Mouse (Mus musculus) myocyte (in vitro differentiated cells): ENCODE measurements around the gene Tfap4. TPM values are rescaled to one million over a fixed set of nuclear protein-coding genes. Genes with fewer than 3 reads are reported as not detected.

Source experiments
- H3K27me3 ChIP-seq: one replicate; pipeline ENCODE4 v1.6.1; 2011; ENCODE audit not compliant: control insufficient read depth, insufficient read depth, insufficient read length
- H3K36me3 ChIP-seq: one replicate; pipeline ENCODE4 v1.6.1; 2011; ENCODE audit not compliant: control insufficient read depth, insufficient read depth
- H3K4me2 ChIP-seq: one replicate; pipeline ENCODE4 v1.6.1; 2011; ENCODE audit warnings: low read depth, control low read depth
- H3K4me3 ChIP-seq: one replicate; pipeline ENCODE4 v1.5.1; 2011; ENCODE audit warnings: mild to moderate bottlenecking, control low read depth, moderate library complexity
- H3K79me2 ChIP-seq: one replicate; pipeline ENCODE4 v1.6.1; 2011; ENCODE audit not compliant: control insufficient read depth, insufficient read depth
- H3ac ChIP-seq: one replicate; pipeline ENCODE4 v1.6.1; 2011; ENCODE audit not compliant: control insufficient read depth, insufficient read length
- CEBPB ChIP-seq: IDR thresholded peaks from 2 replicates; pipeline ENCODE4 v1.6.1; 2011; ENCODE audit warnings: mild to moderate bottlenecking, moderate library complexity; ENCODE audit not compliant: poor library complexity, insufficient read depth, severe bottlenecking
- E2F4 ChIP-seq: IDR thresholded peaks from one replicate; pipeline ENCODE4 v1.6.1; 2011; ENCODE audit warnings: mild to moderate bottlenecking, control low read depth, moderate library complexity; ENCODE audit not compliant: insufficient read depth
- MAX ChIP-seq: IDR thresholded peaks from one replicate; pipeline ENCODE4 v1.6.1; 2011; ENCODE audit warnings: low read depth, mild to moderate bottlenecking, control low read depth
- MYOD1 ChIP-seq, 3 experiments: IDR thresholded peaks; one replicate each; pipeline ENCODE4 v1.6.1; 2011; ENCODE audit warnings: control low read depth in 2 of 3, low read depth in 2 of 3, mild to moderate bottlenecking in 2 of 3, moderate library complexity in 1 of 3; ENCODE audit not compliant: insufficient read length in 2 of 3, control insufficient read depth in 1 of 3
- MYOG ChIP-seq, 3 experiments: IDR thresholded peaks; one replicate each; pipeline ENCODE4 v1.6.1; 2011; ENCODE audit warnings: control low read depth in 2 of 3, low read depth in 2 of 3, mild to moderate bottlenecking in 2 of 3; ENCODE audit not compliant: insufficient read length in 2 of 3, control insufficient read depth in 1 of 3, insufficient read depth in 1 of 3
- POLR2A ChIP-seq: IDR thresholded peaks from one replicate; pipeline ENCODE4 v1.6.1; 2011; ENCODE audit warnings: low read depth, mild to moderate bottlenecking, control low read depth, moderate library complexity; ENCODE audit not compliant: insufficient read length
- POLR2AphosphoS2 ChIP-seq: IDR thresholded peaks from one replicate; pipeline ENCODE4 v1.6.1; 2011; ENCODE audit warnings: low read depth, control low read depth; ENCODE audit not compliant: insufficient read length
- REST ChIP-seq: IDR thresholded peaks from one replicate; pipeline ENCODE4 v1.6.1; 2011; ENCODE audit warnings: mild to moderate bottlenecking, control low read depth, moderate library complexity; ENCODE audit not compliant: insufficient read depth, insufficient read length
- SRF ChIP-seq: IDR thresholded peaks from one replicate; pipeline ENCODE4 v1.6.1; 2011; ENCODE audit warnings: low read depth; ENCODE audit not compliant: control insufficient read depth, insufficient read length
- TCF12 ChIP-seq: IDR thresholded peaks from one replicate; pipeline ENCODE4 v1.6.1; 2011; ENCODE audit warnings: mild to moderate bottlenecking, control low read depth; ENCODE audit not compliant: poor library complexity, insufficient read depth, severe bottlenecking
- TCF3 ChIP-seq: IDR thresholded peaks from one replicate; pipeline ENCODE4 v1.6.1; 2011; ENCODE audit warnings: low read depth, control low read depth; ENCODE audit not compliant: insufficient read length
- USF1 ChIP-seq: IDR thresholded peaks from one replicate; pipeline ENCODE4 v1.6.1; 2011; ENCODE audit warnings: low read depth, mild to moderate bottlenecking, control low read depth, moderate library complexity
- polyA plus RNA-seq: library from polyadenylated mRNA; unstranded; fragments of >200 nt; fragmentation: generic; extraction: Trizol; gene quantifications from one replicate; pipeline ENCODE4 v1.2.1, GENCODE M21; 2012; ENCODE audit warnings: missing spikeins

Gene Tfap4
- polyA plus RNA-seq, 1 experiment, result 4.0 TPM

GRCm38 (mm10) chr16:4596836-4597235, 37.2 kb upstream of the Tfap4 start:
- peaks cover 76% of the 10 kb centered on the region for H3K79me2 ChIP-seq
- TF ChIP-seq POLR2A (no peak), TCF3 (no peak), SRF (no peak), E2F4 (no peak), REST (no peak), MAX (no peak), USF1 (no peak), TCF12 (no peak), CEBPB (no peak), MYOG (IDR thresholded peaks at IDR 0.05; ENCODE audit: control insufficient read depth in 1 of 3, insufficient read depth in 1 of 3, insufficient read length in 2 of 3, low read depth in 2 of 3) (no peak), MYOD1 (IDR thresholded peaks at IDR 0.05; ENCODE audit: control insufficient read depth in 1 of 3, insufficient read length in 2 of 3, low read depth in 2 of 3) (no peak), POLR2AphosphoS2 (no peak)
- peak overlapping the region; percentile 87 for H3K4me3 ChIP-seq
- H3ac ChIP-seq, result peak overlapping the region; percentile 70
- no peaks in the 10 kb centered on the region for H3K36me3 ChIP-seq
- H3K27me3 ChIP-seq, result no peaks in the 10 kb centered on the region
- H3K4me2 ChIP-seq, result peak overlapping the region; percentile 99

- Histone ChIP-seq H3K27me3 (no peaks in the 10 kb centered on the region), H3K4me2 (peak overlapping the region; percentile 99), H3ac (peak overlapping the region; percentile 70), H3K4me3 (peak overlapping the region; percentile 87), H3K36me3 (no peaks in the 10 kb centered on the region), H3K79me2 (peaks cover 71% of the 10 kb centered on the region)
- TF ChIP-seq POLR2AphosphoS2, result peak; percentile 14
- peak in 2 of 3 experiments; percentile 69 to 80 for TF ChIP-seq MYOD1 (IDR thresholded peaks at IDR 0.05; ENCODE audit: control insufficient read depth in 1 of 3, insufficient read length in 2 of 3, low read depth in 2 of 3)
- peak in 2 of 3 experiments; percentile 73 to 91 for TF ChIP-seq MYOG (IDR thresholded peaks at IDR 0.05; ENCODE audit: control insufficient read depth in 1 of 3, insufficient read depth in 1 of 3, insufficient read length in 2 of 3, low read depth in 2 of 3)
- TF ChIP-seq TCF3, result no peak
- TF ChIP-seq POLR2A, result peak; percentile 39
- no peak for TF ChIP-seq MAX
Observed at GRCm38 (mm10) chr16:4596141-4596728, 36.6 kb upstream of the Tfap4 start.

GRCm38 (mm10) chr16:4595527-4595963, 35.9 kb upstream of the Tfap4 start:
- no peaks in the 10 kb centered on the region for H3K36me3 ChIP-seq
- H3ac ChIP-seq, result peak overlapping the region; percentile 70
- peak overlapping the region; percentile 87 for H3K4me3 ChIP-seq
- peak overlapping the region; percentile 99 for H3K4me2 ChIP-seq
- H3K79me2 ChIP-seq, result peaks cover 65% of the 10 kb centered on the region
- H3K27me3 ChIP-seq, result no peaks in the 10 kb centered on the region
- TF ChIP-seq SRF (no peak), MYOD1 (IDR thresholded peaks at IDR 0.05; ENCODE audit: control insufficient read depth in 1 of 3, insufficient read length in 2 of 3, low read depth in 2 of 3) (peak in 1 of 3 experiments; percentile 74), POLR2A (peak; percentile 63), REST (no peak), E2F4 (no peak), TCF3 (no peak), POLR2AphosphoS2 (peak; percentile 2), CEBPB (no peak), TCF12 (no peak), MAX (no peak), USF1 (no peak), MYOG (IDR thresholded peaks at IDR 0.05; ENCODE audit: control insufficient read depth in 1 of 3, insufficient read depth in 1 of 3, insufficient read length in 2 of 3, low read depth in 2 of 3) (peak in 1 of 3 experiments; percentile 61)

- Histone ChIP-seq H3K79me2 (peaks cover 59% of the 10 kb centered on the region), H3K4me2 (peak overlapping the region; percentile 99), H3ac (peak overlapping the region; percentile 70), H3K4me3 (peak overlapping the region; percentile 87), H3K36me3 (no peaks in the 10 kb centered on the region), H3K27me3 (no peaks in the 10 kb centered on the region)
- TF ChIP-seq E2F4 (no peak), MYOG (IDR thresholded peaks at IDR 0.05; ENCODE audit: control insufficient read depth in 1 of 3, insufficient read depth in 1 of 3, insufficient read length in 2 of 3, low read depth in 2 of 3) (no peak), USF1 (no peak), TCF12 (no peak), CEBPB (no peak), MAX (no peak), MYOD1 (IDR thresholded peaks at IDR 0.05; ENCODE audit: control insufficient read depth in 1 of 3, insufficient read length in 2 of 3, low read depth in 2 of 3) (no peak), POLR2A (no peak), REST (no peak), POLR2AphosphoS2 (no peak), TCF3 (no peak), SRF (no peak)
Observed at GRCm38 (mm10) chr16:4594814-4595526, 35.3 kb upstream of the Tfap4 start.
